Mouse (Mus musculus): ENCODE data around the gene Dnajb9.

DNA sequence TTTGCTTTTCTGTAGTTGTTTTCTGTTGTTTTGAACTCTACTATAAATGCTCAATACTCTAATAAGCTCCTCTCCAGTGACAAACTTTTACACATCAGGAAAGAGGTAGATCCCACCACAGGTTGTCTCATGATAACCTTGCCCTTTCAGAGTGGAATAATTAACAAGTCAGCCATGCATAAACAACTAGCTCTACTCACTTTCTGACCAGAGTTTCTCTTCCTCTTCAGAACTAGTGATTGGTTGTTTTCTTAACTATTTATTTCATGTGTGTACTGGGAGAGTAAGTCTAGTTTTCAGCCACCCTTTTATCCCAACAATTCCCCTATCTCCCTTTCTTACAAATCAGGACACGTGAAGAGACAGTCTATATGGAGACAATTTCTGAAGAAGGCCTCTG is 50.8 kb downstream of the Dnajb9 start:
- no peak for TF ChIP-seq CTCF (IDR thresholded peaks at IDR 0.05)
- TF ChIP-seq EP300 (IDR thresholded peaks at IDR 0.05) = no peak

Measured in lung, postnatal 0 days (tissue).